Mouse (Mus musculus): Measurements from ENCODE around the gene Plpp6. TPM values are rescaled to one million over a fixed set of nuclear protein-coding genes. Genes with fewer than 3 reads are reported as not detected.

Gene Plpp6
- polyA plus RNA-seq, 1 experiment from 2014 or later: 14.1 TPM

DNA sequence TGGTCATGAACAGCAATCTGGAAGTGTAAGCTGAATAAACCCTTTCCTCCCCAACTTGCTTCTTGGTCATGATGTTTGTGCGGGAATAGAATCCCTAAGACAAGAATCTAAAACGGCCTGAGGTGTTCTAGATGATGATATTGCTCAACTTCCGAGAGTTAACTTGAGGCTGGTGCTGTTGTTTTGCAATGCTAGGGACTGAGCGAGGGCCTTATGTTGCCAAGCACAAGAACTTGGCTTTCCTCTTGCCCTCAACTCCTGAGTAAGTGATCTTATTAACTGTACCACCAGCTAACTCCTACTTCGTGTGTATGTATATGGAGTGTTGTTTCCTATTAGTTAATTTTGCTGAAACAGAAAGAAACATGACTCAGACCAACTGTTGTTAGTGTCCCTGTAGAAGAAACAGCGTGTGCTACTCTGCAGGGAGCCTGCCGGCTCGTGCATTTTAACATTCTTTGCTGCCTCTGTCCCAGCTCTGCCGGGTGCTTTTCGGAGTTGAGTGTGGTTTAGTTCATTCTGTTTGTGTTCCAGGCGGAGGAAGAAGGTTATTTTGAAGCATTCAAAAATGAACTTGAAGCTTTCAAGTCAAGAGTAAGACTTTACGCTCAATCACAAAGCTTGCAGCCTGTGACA is 47.7 kb downstream of the Plpp6 start:
- Histone ChIP-seq H3K4me3 (ENCODE audit: low read depth, low read length) (no peak overlapping the region), H3K4me1 (ENCODE audit: control insufficient read depth, insufficient read depth, low read length) (no peaks in the 10 kb centered on the region), H3K9me3 (ENCODE audit: control insufficient read depth, low read depth, low read length) (no peaks in the 10 kb centered on the region), H3K27me3 (ENCODE audit: control insufficient read depth, insufficient read depth, low read length) (no peaks in the 10 kb centered on the region), H3K27ac (ENCODE audit: low read length) (no peak overlapping the region), H3K9ac (replicated peaks; ENCODE audit: low read depth, low read length) (no peak overlapping the region), H3K4me2 (replicated peaks; ENCODE audit: low read depth, low read length) (no peak overlapping the region), H3K36me3 (ENCODE audit: control insufficient read depth, insufficient read depth, low read length) (peaks cover 49% of the 10 kb centered on the region)
- 89% methylated on average over 12 of the region's 12 CpGs for WGBS
- ATAC-seq (ENCODE audit: insufficient number of reproducible peaks, insufficient read depth, low FRiP score, low read depth): no peak

DNA sequence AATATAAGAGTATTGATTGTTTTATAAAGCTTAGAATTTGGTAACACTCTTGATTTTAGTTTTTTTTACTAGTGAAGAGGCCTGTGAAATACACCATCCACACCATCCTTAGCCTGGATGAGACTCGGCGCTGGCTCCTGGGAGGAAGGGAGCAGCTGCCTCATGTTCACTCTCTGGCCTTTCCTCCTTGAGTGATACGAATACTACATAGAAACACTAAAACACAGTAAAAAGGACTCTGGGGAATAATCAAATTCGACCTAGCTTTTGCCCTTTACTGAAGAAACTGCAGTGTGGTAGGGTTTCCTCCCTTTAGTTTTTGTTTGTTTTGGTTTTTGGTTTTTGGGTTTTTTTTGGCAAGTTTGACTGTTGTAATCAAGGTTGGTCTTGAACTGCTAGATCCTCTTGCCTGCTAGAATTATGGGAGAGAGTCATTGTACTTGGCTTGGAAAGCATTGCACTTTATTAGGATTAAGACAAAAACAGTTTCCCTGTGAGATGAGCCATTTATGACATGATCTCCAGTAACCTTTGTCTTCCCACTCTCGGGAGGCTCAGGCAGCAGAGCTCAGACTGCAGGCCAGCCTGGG is 50.8 kb downstream of the Plpp6 start:
- Histone ChIP-seq H3K27ac (ENCODE audit: low read length) (no peak overlapping the region), H3K4me2 (replicated peaks; ENCODE audit: low read depth, low read length) (no peak overlapping the region), H3K4me3 (ENCODE audit: low read depth, low read length) (no peak overlapping the region), H3K9me3 (ENCODE audit: control insufficient read depth, low read depth, low read length) (no peaks in the 10 kb centered on the region), H3K9ac (replicated peaks; ENCODE audit: low read depth, low read length) (no peak overlapping the region), H3K36me3 (ENCODE audit: control insufficient read depth, insufficient read depth, low read length) (peaks cover 41% of the 10 kb centered on the region), H3K4me1 (ENCODE audit: control insufficient read depth, insufficient read depth, low read length) (no peaks in the 10 kb centered on the region), H3K27me3 (ENCODE audit: control insufficient read depth, insufficient read depth, low read length) (no peaks in the 10 kb centered on the region)
- WGBS: 82% methylated on average over 5 of the region's 5 CpGs
- ATAC-seq (ENCODE audit: insufficient number of reproducible peaks, insufficient read depth, low FRiP score, low read depth): no peak

DNA sequence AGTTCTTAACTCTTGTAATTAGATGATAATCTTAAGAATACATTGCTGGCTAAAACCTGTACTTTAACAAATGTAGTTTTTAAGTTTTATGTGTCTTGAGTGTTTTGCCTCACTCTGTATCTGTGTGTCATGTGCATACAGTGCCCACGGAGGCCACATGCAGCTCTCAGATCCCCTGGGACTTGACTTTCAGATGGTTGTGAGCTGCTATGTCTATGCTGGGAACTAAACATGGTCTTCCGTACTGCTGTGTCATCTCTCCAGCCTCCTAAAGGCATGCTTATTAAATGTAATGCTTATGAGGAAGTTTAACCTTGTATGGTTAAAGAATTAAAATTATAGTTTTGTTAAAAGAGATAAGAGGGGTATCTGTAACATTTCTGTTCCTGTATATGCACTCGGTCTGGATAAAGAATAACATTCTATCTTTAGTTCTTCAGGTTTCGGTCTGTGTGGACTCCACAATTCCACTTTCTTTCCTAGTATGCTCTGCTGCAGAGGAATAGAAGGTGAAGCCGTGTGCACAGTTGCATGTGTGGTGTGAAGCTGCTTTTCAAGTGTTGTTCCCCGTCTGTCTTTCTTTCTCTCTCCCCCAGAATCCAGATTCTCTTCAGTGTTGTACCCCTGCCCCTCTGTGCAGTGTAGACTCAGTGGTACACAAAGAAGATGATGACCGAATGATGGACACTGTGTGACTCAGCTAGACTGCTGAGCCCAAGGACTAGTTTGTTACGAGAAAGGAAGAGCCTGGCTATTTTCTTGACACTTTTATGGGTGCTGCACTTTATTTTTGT is 51.9 kb downstream of the Plpp6 start:
- no peak for ATAC-seq (ENCODE audit: insufficient number of reproducible peaks, insufficient read depth, low FRiP score, low read depth)

DNA sequence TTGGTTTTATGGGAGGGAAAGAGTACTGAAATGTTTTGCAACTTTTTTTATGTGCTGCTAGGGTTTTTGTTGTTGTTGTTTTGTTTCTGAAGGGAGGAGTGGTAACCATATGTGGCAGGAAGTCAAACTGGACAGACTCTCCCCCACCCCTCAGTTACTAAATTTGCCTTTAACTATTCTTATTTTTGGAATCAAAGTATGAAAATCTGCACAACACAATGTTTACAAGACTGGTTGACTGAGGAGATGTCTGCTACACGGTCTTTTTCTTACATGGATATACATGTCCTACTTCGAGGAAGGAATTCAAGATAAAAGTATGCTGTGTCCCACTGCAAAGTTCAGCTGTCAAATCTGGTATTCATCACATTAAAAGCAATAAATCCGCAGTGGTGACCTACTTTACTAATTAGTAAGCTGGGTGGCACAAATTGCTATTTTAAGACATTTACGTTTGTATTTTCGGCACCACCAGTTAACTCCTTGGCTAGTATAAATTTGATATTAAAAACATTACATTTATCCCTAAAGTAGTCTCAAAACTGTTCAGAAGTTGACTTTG is 52.5 kb downstream of the Plpp6 start:
- H3K4me1 ChIP-seq (ENCODE audit: control insufficient read depth, insufficient read depth, low read length): no peaks in the 10 kb centered on the region
- H3K9ac ChIP-seq (replicated peaks; ENCODE audit: low read depth, low read length): no peak overlapping the region
- no peak overlapping the region for H3K27ac ChIP-seq (ENCODE audit: low read length)
- no peaks in the 10 kb centered on the region for H3K27me3 ChIP-seq (ENCODE audit: control insufficient read depth, insufficient read depth, low read length)
- no peak overlapping the region for H3K4me3 ChIP-seq (ENCODE audit: low read depth, low read length)
- H3K4me2 ChIP-seq (replicated peaks; ENCODE audit: low read depth, low read length): no peak overlapping the region
- H3K36me3 ChIP-seq (ENCODE audit: control insufficient read depth, insufficient read depth, low read length): peaks cover 39% of the 10 kb centered on the region
- H3K9me3 ChIP-seq (ENCODE audit: control insufficient read depth, low read depth, low read length): no peaks in the 10 kb centered on the region
- 83% methylated on average over 5 of the region's 5 CpGs for whole genome bisulfite sequencing
- ATAC-seq (ENCODE audit: insufficient number of reproducible peaks, insufficient read depth, low FRiP score, low read depth): no peak

More for the DNA sequence above, 51.9 kb downstream of the Plpp6 start:
- no peak overlapping the region for H3K4me2 ChIP-seq (replicated peaks; ENCODE audit: low read depth, low read length)
- no peaks in the 10 kb centered on the region for H3K27me3 ChIP-seq (ENCODE audit: control insufficient read depth, insufficient read depth, low read length)
- H3K4me1 ChIP-seq (ENCODE audit: control insufficient read depth, insufficient read depth, low read length): no peaks in the 10 kb centered on the region
- peaks cover 40% of the 10 kb centered on the region for H3K36me3 ChIP-seq (ENCODE audit: control insufficient read depth, insufficient read depth, low read length)
- 86% methylated on average over 8 of the region's 8 CpGs for WGBS
- no peak overlapping the region for H3K27ac ChIP-seq (ENCODE audit: low read length)
- no peak overlapping the region for H3K4me3 ChIP-seq (ENCODE audit: low read depth, low read length)
- H3K9ac ChIP-seq (replicated peaks; ENCODE audit: low read depth, low read length): no peak overlapping the region
- no peaks in the 10 kb centered on the region for H3K9me3 ChIP-seq (ENCODE audit: control insufficient read depth, low read depth, low read length)

Other genes starting within 250 kb of the Plpp6 start
- gene Slc1a1, start 128.9 kb upstream of the Plpp6 start, polyA plus RNA-seq (2014; fragmentation: Nextera tagmentation; extraction: Ambion mirVana): 0.21 and 0.27 TPM in 2 replicates
- 0.27 and 0.90 TPM in 2 replicates for gene 4430402I18Rik, start 3.8 kb downstream of the Plpp6 start, polyA plus RNA-seq (2014; fragmentation: Nextera tagmentation; extraction: Ambion mirVana)
- gene Cdc37l1, start 26.4 kb downstream of the Plpp6 start, polyA plus RNA-seq (2014; fragmentation: Nextera tagmentation; extraction: Ambion mirVana): 51.2 and 51.6 TPM in 2 replicates
- 85.1 and 97.2 TPM in 2 replicates for gene Ak3, start 84.0 kb downstream of the Plpp6 start, polyA plus RNA-seq (2014; fragmentation: Nextera tagmentation; extraction: Ambion mirVana)
- gene Rcl1, start 137.4 kb downstream of the Plpp6 start, polyA plus RNA-seq (2014; fragmentation: Nextera tagmentation; extraction: Ambion mirVana): 50.7 and 57.8 TPM in 2 replicates

All from stomach, embryonic 14.5 days (tissue).